Mouse (Mus musculus) heart, adult 2 months (tissue): ENCODE data around the gene Sorl1. TPM values are rescaled to one million over a fixed set of nuclear protein-coding genes. Genes with fewer than 3 reads are reported as not detected.
A peak's percentile ranks its signal among the peaks of the same experiment; 100 is the strongest.

ENCODE experiments used
- DNase-seq, 2 experiments: peaks; one replicate each; pipeline ENCODE4 v3.0.0; 2021
- H3K27ac ChIP-seq: fragments of 200-600 bp; 2 replicates; pipeline ENCODE4 v1.8.1; 2022
- H3K27me3 ChIP-seq: fragments of 200-500 bp; 2 replicates; pipeline ENCODE4 v1.6.1; 2012; ENCODE audit warnings: mild to moderate bottlenecking, low read length, inconsistent platforms, mixed read lengths; ENCODE audit not compliant: control insufficient read depth, insufficient read depth
- H3K36me3 ChIP-seq: fragments of 200-500 bp; 2 replicates; pipeline ENCODE4 v1.6.1; 2012; ENCODE audit warnings: low read length, inconsistent platforms; ENCODE audit not compliant: control insufficient read depth, insufficient read depth
- H3K4me1 ChIP-seq: fragments of 200-500 bp; 2 replicates; pipeline ENCODE4 v1.6.1; 2011; ENCODE audit warnings: low read length; ENCODE audit not compliant: control insufficient read depth, insufficient read depth
- H3K4me3 ChIP-seq: fragments of 200-600 bp; 2 replicates; pipeline ENCODE4 v1.8.1; 2022
- H3K79me2 ChIP-seq: fragments of 200-500 bp; replicated peaks from 2 replicates; pipeline ENCODE4 v1.6.1; 2012; ENCODE audit warnings: mild to moderate bottlenecking, inconsistent platforms, low read length, moderate library complexity, mixed read lengths; ENCODE audit not compliant: control insufficient read depth, insufficient read depth
- H3K9ac ChIP-seq: fragments of 200-500 bp; 2 replicates; pipeline ENCODE4 v1.6.1; 2012; ENCODE audit warnings: low read depth, mild to moderate bottlenecking, control low read depth, inconsistent platforms, low read length, mixed read lengths
- CTCF ChIP-seq: fragments of 200-600 bp; IDR thresholded peaks from 2 replicates; pipeline ENCODE4 v1.8.1; 2022; ENCODE audit warnings: antibody characterized with exemption, mild to moderate bottlenecking, moderate library complexity
- EP300 ChIP-seq: fragments of 200-500 bp; IDR thresholded peaks from 2 replicates; pipeline ENCODE4 v1.6.1; 2011; ENCODE audit warnings: low read depth, low read length, control low read depth; ENCODE audit not compliant: insufficient read depth
- POLR2A ChIP-seq: fragments of 200-500 bp; IDR thresholded peaks from 2 replicates; pipeline ENCODE4 v1.6.1; 2011; ENCODE audit warnings: mild to moderate bottlenecking, low read depth, low read length, control low read depth; ENCODE audit not compliant: insufficient read depth
- WGBS: fragments of 180-500 bp; shearing (Covaris S2); methylation state at CpG from one replicate; pipeline ENCODE4 v1.1.7; 2018; 5-methylcytosine and 5-hydroxymethylcytosine counted together
- intact Hi-C: fragments of 180-260 bp; cut with DNase I; formaldehyde crosslinking; loops from one replicate; pipeline ENCODE4 v1.15.1; 2025
- polyA plus RNA-seq: library from polyadenylated mRNA; depleted of rRNA; stranded (reverse); fragments of >200 nt; gene quantifications from 2 replicates; pipeline ENCODE4 v1.2.3, GENCODE M21; 2012
- total RNA-seq, 2 experiments: library from RNA; stranded (reverse); gene quantifications; 2 replicates each; pipeline ENCODE4 v1.2.3; 2021

Gene Sorl1
- total and polyA plus RNA-seq, 3 experiments, result 13.4 to 16.0 (median 14.1) TPM

DNA sequence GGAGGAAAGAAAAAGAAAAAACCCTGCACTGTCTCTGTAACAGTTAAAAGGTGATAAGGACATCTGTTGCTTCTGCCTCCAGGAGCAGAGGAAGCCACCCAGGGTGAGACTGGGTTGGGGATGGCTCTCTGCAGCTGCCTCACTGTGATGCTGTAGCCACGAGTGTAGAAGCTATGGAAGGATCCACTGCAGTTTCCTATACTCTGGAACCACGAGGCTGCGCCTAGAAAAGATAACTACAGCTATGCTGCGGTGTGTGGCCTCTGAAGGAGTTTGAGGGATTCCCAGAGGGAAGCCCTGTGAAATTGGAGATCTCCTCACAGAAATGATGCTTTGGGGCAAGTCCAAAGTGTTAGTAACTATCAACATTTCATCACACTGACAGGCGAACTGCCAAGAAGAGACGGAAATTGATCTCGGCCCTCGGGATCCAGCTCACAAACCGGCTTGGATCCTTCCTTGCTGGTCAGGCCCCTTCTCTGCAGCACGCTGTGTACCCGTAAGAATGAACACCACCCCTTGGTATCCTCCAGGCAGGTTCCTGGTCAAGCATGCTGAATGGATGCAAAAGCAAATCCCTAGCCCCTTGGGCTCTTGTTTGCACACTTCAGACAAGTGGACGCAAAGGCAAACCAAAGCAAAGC is 71.3 kb downstream of the Sorl1 start:
- peak; percentile 38 to 57 for DNase-seq
- TF ChIP-seq EP300 (no peak), POLR2A (no peak), CTCF (no peak)
- no peaks in the 10 kb centered on the region for H3K27me3 ChIP-seq
- WGBS, result 53% methylated on average over 12 of the region's 12 CpGs
- no peak overlapping the region for H3K4me3 ChIP-seq
- no peaks in the 10 kb centered on the region for H3K4me1 ChIP-seq
- H3K9ac ChIP-seq, result no peak overlapping the region
- H3K79me2 ChIP-seq, result no peaks in the 10 kb centered on the region
- H3K36me3 ChIP-seq, result no peaks in the 10 kb centered on the region
- intact Hi-C loops, result no loop called here
- H3K27ac ChIP-seq, result no peak overlapping the region

- no peak overlapping the region for H3K9ac ChIP-seq
- intact Hi-C loops, result no loop called here
- no peak for DNase-seq
- H3K79me2 ChIP-seq, result no peaks in the 10 kb centered on the region
- no peak overlapping the region for H3K4me3 ChIP-seq
- H3K36me3 ChIP-seq, result no peaks in the 10 kb centered on the region
- no peak overlapping the region for H3K27ac ChIP-seq
- no peaks in the 10 kb centered on the region for H3K27me3 ChIP-seq
- H3K4me1 ChIP-seq, result no peaks in the 10 kb centered on the region
- 35% methylated on average over 2 of the region's 2 CpGs for whole genome bisulfite sequencing
- TF ChIP-seq EP300 (no peak), CTCF (no peak), POLR2A (no peak)
Observed at GRCm38 (mm10) chr9:42048542-42048941, 75.6 kb downstream of the Sorl1 start.

DNA sequence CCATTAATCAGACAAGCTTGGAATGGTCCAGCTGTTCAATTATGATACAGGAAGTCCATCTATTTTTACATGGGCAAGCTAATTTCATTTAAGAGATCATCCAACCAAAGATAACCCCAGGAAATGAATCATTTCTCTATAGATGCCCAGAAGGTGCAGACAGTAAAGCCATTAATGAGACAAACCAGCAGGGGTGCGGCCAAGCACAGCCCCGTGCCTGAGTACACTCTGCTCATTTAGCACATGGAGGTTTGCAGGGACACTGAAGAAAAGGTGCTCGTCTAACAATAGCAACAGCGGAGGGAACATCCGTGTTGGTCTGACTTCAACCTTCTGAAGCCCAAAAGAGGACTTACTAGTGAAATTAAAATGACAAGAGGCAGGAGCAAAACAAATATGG is 76.3 kb downstream of the Sorl1 start:
- Histone ChIP-seq H3K4me3 (no peak overlapping the region), H3K4me1 (no peaks in the 10 kb centered on the region), H3K27ac (no peak overlapping the region), H3K36me3 (no peaks in the 10 kb centered on the region), H3K9ac (no peak overlapping the region), H3K27me3 (no peaks in the 10 kb centered on the region), H3K79me2 (no peaks in the 10 kb centered on the region)
- intact Hi-C loops, result no loop called here
- TF ChIP-seq EP300 (no peak), POLR2A (no peak), CTCF (no peak)
- DNase-seq, result no peak
- 40% methylated on average over 5 of the region's 5 CpGs for WGBS

- no peaks in the 10 kb centered on the region for H3K36me3 ChIP-seq
- no peak overlapping the region for H3K9ac ChIP-seq
- DNase-seq, result no peak
- H3K27ac ChIP-seq, result no peak overlapping the region
- TF ChIP-seq CTCF, result no peak
- no peak for TF ChIP-seq POLR2A
- no peak for TF ChIP-seq EP300
- H3K4me1 ChIP-seq, result no peaks in the 10 kb centered on the region
- intact Hi-C loops, result no loop called here
- H3K27me3 ChIP-seq, result no peaks in the 10 kb centered on the region
- WGBS, result 85% methylated on average over 11 of the region's 11 CpGs
- no peaks in the 10 kb centered on the region for H3K79me2 ChIP-seq
- no peak overlapping the region for H3K4me3 ChIP-seq
Observed at GRCm38 (mm10) chr9:42046248-42046647, 77.8 kb downstream of the Sorl1 start.

DNA sequence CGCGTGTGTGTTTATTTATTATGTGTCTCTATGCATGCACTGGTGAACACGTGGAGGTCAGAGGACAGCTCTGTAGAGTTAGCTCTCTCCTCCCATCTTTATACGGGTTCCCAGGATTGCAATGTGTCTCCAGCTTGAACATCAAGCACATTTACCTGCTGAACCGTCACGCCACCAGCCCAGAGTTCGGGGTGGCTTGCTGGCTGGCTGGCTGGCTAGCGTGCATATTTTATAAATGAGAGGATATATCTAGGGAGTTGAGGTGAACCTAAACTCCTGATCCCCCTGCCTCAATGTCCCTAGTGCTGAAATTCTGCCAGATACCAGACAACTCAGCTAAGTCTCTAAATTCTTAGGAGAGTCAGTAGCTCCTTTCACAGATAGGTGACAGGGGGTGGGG is 79.4 kb downstream of the Sorl1 start:
- TF ChIP-seq CTCF (no peak), EP300 (no peak)

GRCm38 (mm10) chr9:42043934-42044333 is 80.2 kb downstream of the Sorl1 start:
- intact Hi-C loops, result no loop called here
- Histone ChIP-seq H3K36me3 (no peaks in the 10 kb centered on the region), H3K79me2 (no peaks in the 10 kb centered on the region), H3K4me3 (no peak overlapping the region), H3K4me1 (no peaks in the 10 kb centered on the region), H3K27me3 (no peaks in the 10 kb centered on the region), H3K27ac (no peak overlapping the region), H3K9ac (no peak overlapping the region)
- TF ChIP-seq EP300 (no peak), POLR2A (no peak), CTCF (no peak)
- WGBS, result 87% methylated on average over 8 of the region's 8 CpGs
- no peak for DNase-seq

More for the DNA sequence above, 79.4 kb downstream of the Sorl1 start:
- H3K4me3 ChIP-seq, result no peak overlapping the region
- no peak for DNase-seq
- H3K36me3 ChIP-seq, result no peaks in the 10 kb centered on the region
- H3K27ac ChIP-seq, result no peak overlapping the region
- no peaks in the 10 kb centered on the region for H3K79me2 ChIP-seq
- intact Hi-C loops, result no loop called here
- H3K9ac ChIP-seq, result no peak overlapping the region
- WGBS, result 95% methylated on average over 8 of the region's 8 CpGs
- no peaks in the 10 kb centered on the region for H3K27me3 ChIP-seq
- no peaks in the 10 kb centered on the region for H3K4me1 ChIP-seq
